ENCODE assay signal across 8 mouse cellular contexts in the genomic region with DNA sequence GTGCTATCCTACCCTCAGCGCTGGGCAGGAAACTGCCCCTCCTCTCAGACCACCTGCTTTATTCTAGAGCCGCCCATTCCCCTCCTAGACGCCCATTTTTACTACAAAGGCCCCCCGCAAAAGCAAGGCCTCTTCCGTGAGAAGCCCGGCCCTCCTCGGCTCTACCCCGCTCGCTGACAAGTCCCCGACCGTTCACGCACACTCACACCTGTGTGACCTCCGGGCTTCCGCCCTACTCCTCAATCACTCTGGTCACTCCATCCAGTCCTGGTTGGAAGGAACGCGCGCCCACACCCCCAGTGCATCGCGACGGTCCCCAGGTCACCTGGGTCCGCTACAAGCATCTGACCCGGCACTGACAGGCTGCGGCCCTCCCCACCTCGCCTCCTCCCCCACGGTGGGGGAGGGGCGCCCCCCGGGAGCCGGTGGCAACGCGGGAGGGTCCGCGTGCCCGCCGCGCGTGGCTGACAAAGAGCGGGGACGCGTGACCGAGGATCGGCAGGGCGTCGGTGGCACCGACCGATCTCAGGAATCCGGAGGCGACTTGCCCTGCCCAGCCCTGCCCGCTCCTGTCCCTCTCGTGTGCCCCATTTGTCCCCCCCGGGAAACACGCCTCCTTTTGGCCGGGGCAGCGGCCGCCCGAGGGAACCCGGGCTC. TPM values are rescaled to one million over a fixed set of nuclear protein-coding genes. Genes with fewer than 3 reads are reported as not detected.
DNase-seq lines count a peak whose midpoint lies in the region; ATAC-seq lines count a peak whose summit lies in the region.

No protein-coding gene starts in this region.

- no peaks in the 10 kb centered on the region for H3K27me3 ChIP-seq in forebrain, embryonic 15.5 days
- no peaks in the 10 kb centered on the region for H3K27me3 ChIP-seq in kidney, embryonic 16.5 days (ENCODE audit: insufficient read depth, low read length)
- no peaks in the 10 kb centered on the region for H3K27me3 ChIP-seq in neural tube, embryonic 11.5 days (ENCODE audit: control insufficient read depth, insufficient read depth, low read length)

- peak; percentile 58 for ATAC-seq in forebrain, embryonic 15.5 days (replicated peaks)
- peak; percentile 69; the same call in 1 of the 2 replicates for ATAC-seq in kidney, embryonic 16.5 days (ENCODE audit: low FRiP score, low TSS enrichment)
- peak; percentile 51 for ATAC-seq in neural tube, embryonic 11.5 days (ENCODE audit: insufficient read depth, low FRiP score, low TSS enrichment)

- H3K4me1 ChIP-seq in forebrain, embryonic 15.5 days: peaks cover 27% of the 10 kb centered on the region
- peaks cover 14% of the 10 kb centered on the region for H3K4me1 ChIP-seq in kidney, embryonic 16.5 days (ENCODE audit: insufficient read depth, low read length)
- peaks cover 8% of the 10 kb centered on the region for H3K4me1 ChIP-seq in neural tube, embryonic 11.5 days (ENCODE audit: control insufficient read depth, insufficient read depth, low read length)

- peak overlapping the region; percentile 75 for H3K4me2 ChIP-seq in forebrain, embryonic 15.5 days (replicated peaks)
- H3K4me2 ChIP-seq in kidney, embryonic 16.5 days (replicated peaks; ENCODE audit: low read depth, low read length): peak overlapping the region; percentile 100
- H3K4me2 ChIP-seq in neural tube, embryonic 11.5 days (ENCODE audit: low read depth): peak overlapping the region; percentile 100

- WGBS in forebrain, embryonic 15.5 days: under 1% methylated on average over 56 of the region's 56 CpGs
- WGBS in kidney, embryonic 16.5 days: 1% methylated on average over 55 of the region's 56 CpGs
- under 1% methylated on average over 55 of the region's 56 CpGs for WGBS in neural tube, embryonic 11.5 days

- H3K4me3 ChIP-seq in forebrain, embryonic 15.5 days: peak overlapping the region; percentile 78
- peak overlapping the region; percentile 81 for H3K4me3 ChIP-seq in kidney, embryonic 16.5 days (ENCODE audit: low read length)
- peak overlapping the region; percentile 75 for H3K4me3 ChIP-seq in neural tube, embryonic 11.5 days (ENCODE audit: low read depth, low read length)

- no peaks in the 10 kb centered on the region for H3K9me3 ChIP-seq in forebrain, embryonic 15.5 days
- H3K9me3 ChIP-seq in kidney, embryonic 16.5 days (ENCODE audit: low read length): no peaks in the 10 kb centered on the region
- no peaks in the 10 kb centered on the region for H3K9me3 ChIP-seq in neural tube, embryonic 11.5 days (ENCODE audit: control insufficient read depth, low read length)

- peaks cover 5% of the 10 kb centered on the region; the same call in 1 of the 2 replicates for H3K36me3 ChIP-seq in forebrain, embryonic 15.5 days
- H3K36me3 ChIP-seq in kidney, embryonic 16.5 days (ENCODE audit: insufficient read depth, low read length): no peaks in the 10 kb centered on the region
- H3K36me3 ChIP-seq in neural tube, embryonic 11.5 days (ENCODE audit: control insufficient read depth, insufficient read depth, low read length): no peaks in the 10 kb centered on the region

- H3K9ac ChIP-seq in forebrain, embryonic 15.5 days (replicated peaks): peak overlapping the region; percentile 87
- peak overlapping the region; percentile 80 for H3K9ac ChIP-seq in kidney, embryonic 16.5 days (replicated peaks; ENCODE audit: low read length)
- H3K9ac ChIP-seq in neural tube, embryonic 11.5 days (ENCODE audit: low read length): peak overlapping the region; percentile 84

- peak overlapping the region; percentile 88 for H3K27ac ChIP-seq in forebrain, embryonic 15.5 days (replicated peaks)
- H3K27ac ChIP-seq in kidney, embryonic 16.5 days (ENCODE audit: low read length): no peak overlapping the region
- peak overlapping the region; percentile 88 for H3K27ac ChIP-seq in neural tube, embryonic 11.5 days (ENCODE audit: low read depth, low read length)

- peak; percentile 13 for DNase-seq in adrenal gland, adult 2 months
- no peak for DNase-seq in adrenal gland, adult 8-10 months
- peak; percentile 52 for DNase-seq in right cerebral cortex, postnatal 4 days
- no peak for DNase-seq in right cerebral cortex, postnatal 25 days
- DNase-seq in neural tube, embryonic 11.5 days (ENCODE audit: low spot score): peak; percentile 46
- no peak for DNase-seq in spleen, postnatal 36 days (ENCODE audit: low spot score in 2 of 2)

RNA-seq across cellular contexts. Expression of gene Macf1, which starts 2.3 kb away (rescaled TPM):
- 100 to 1,000 TPM; 122 to 138 TPM for total RNA-seq in adrenal gland, adult 2 months (2021)
- polyA plus RNA-seq in adrenal gland, adult 2 months (2012; rRNA removed): 29.1 and 37.6 TPM in 2 replicates
- 100 to 1,000 TPM; 137 to 199 (median 157) TPM for total RNA-seq in adrenal gland, adult 8-10 months (2022)
- 73.5 and 76.0 TPM in 2 replicates for polyA plus RNA-seq in forebrain, embryonic 15.5 days (2015; fragmentation: Nextera tagmentation; extraction: Ambion mirVana)
- polyA plus RNA-seq in kidney, embryonic 16.5 days (2015; fragmentation: Nextera tagmentation; extraction: Ambion mirVana): 37.1 and 38.1 TPM in 2 replicates
- 78.2 and 79.1 TPM in 2 replicates for polyA plus RNA-seq in neural tube, embryonic 11.5 days (2014; fragmentation: Nextera tagmentation; extraction: Ambion mirVana)

RNA-seq across cellular contexts. Expression of gene Ndufs5, which starts 31.5 kb away (rescaled TPM):
- 100 to 1,000 TPM; 178 to 276 TPM for total RNA-seq in adrenal gland, adult 2 months (2021)
- 11.9 and 15.8 TPM in 2 replicates for polyA plus RNA-seq in adrenal gland, adult 2 months (2012; rRNA removed)
- total RNA-seq in adrenal gland, adult 8-10 months (2022): 100 to 1,000 TPM; 141 to 205 (median 168) TPM
- 379 and 398 TPM in 2 replicates for polyA plus RNA-seq in forebrain, embryonic 15.5 days (2015; fragmentation: Nextera tagmentation; extraction: Ambion mirVana)
- 290 and 298 TPM in 2 replicates for polyA plus RNA-seq in kidney, embryonic 16.5 days (2015; fragmentation: Nextera tagmentation; extraction: Ambion mirVana)
- polyA plus RNA-seq in neural tube, embryonic 11.5 days (2014; fragmentation: Nextera tagmentation; extraction: Ambion mirVana): 337 and 365 TPM in 2 replicates

Comparison
In these comparisons a context has a peak if more than half of its experiments do, and no peak if none do; other contexts are left out.
1. DNase-seq: peak in adrenal gland, adult 2 months (single experiment), right cerebral cortex, postnatal 4 days (single experiment) and neural tube, embryonic 11.5 days (single experiment); none in adrenal gland, adult 8-10 months (single experiment), right cerebral cortex, postnatal 25 days (single experiment) and spleen, postnatal 36 days (0 of 2).
2. RNA of gene Ndufs5, which starts 31.5 kb away (polyA plus RNA-seq): 379 to 398 TPM in forebrain, embryonic 15.5 days, 337 to 365 TPM in neural tube, embryonic 11.5 days and 290 to 298 TPM in kidney, embryonic 16.5 days; 11.9 to 15.8 TPM in adrenal gland, adult 2 months; every median in the first group is over 10 times any median in the second.
3. Peak in every context shown above with its lines, with median percentiles within 50 percentile points of each other: ATAC-seq, H3K4me2 ChIP-seq, H3K4me3 ChIP-seq and H3K9ac ChIP-seq.